ENCODE assay signal across 10 mouse cellular contexts in the genomic region with DNA sequence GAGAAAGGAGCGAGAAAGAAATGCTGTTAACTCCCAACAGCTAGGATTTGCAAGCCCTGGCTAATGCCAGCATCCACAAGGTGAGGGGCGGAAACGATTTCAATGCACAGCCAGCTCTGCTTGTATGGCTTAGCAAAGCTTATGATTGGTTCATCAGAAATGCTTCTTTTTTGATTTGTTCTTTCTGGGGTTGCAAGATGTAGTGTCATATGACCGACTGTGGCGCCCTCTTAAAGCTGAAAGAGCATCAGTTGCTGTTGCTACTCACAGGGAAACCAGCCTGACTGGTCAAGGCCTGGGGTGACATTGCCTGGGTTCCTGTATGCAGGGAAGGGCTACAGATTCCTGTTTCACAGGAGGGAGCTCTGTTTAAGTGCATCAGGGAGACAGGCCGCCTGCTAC. TPM values are rescaled to one million over a fixed set of nuclear protein-coding genes. Genes with fewer than 3 reads are reported as not detected.
DNase-seq lines count a peak whose midpoint lies in the region; ATAC-seq lines count a peak whose summit lies in the region.
"Had no signal": no experiment of that assay in that cellular context is flagged by ENCODE, and none has a peak within 500 bp of the region (broad histone marks: within the 10 kb centered on the region; RNA-seq: fewer than 3 reads in every experiment).

No protein-coding gene starts in this region.

- H3K27ac ChIP-seq in heart, embryonic 10.5 days = no peak overlapping the region
- H3K27ac ChIP-seq in forebrain, embryonic 15.5 days (replicated peaks) = no peak overlapping the region; the same call in 1 of the 2 replicates
- peak overlapping the region; percentile 50; the same call in 1 of the 2 replicates for H3K27ac ChIP-seq in midbrain, embryonic 16.5 days (ENCODE audit: low read length)

- peak; percentile 88 for ATAC-seq in cerebellum, adult (ENCODE audit: insufficient number of reproducible peaks, low FRiP score, low TSS enrichment)
- ATAC-seq in forebrain, embryonic 15.5 days (replicated peaks) = peak; percentile 95
- peak; percentile 96 for ATAC-seq in midbrain, embryonic 16.5 days

- H3K27me3 ChIP-seq in heart, embryonic 10.5 days (ENCODE audit: insufficient read depth, poor library complexity, severe bottlenecking) = peaks cover 13% of the 10 kb centered on the region
- no peaks in the 10 kb centered on the region for H3K27me3 ChIP-seq in forebrain, embryonic 15.5 days
- H3K27me3 ChIP-seq in midbrain, embryonic 16.5 days (ENCODE audit: control insufficient read depth, insufficient read depth, low read depth, low read length) = no peaks in the 10 kb centered on the region

- no peak for DNase-seq in heart, embryonic 10.5 days (ENCODE audit: low spot score)
- DNase-seq in heart, postnatal 14 days = no peak
- DNase-seq in layer of hippocampus, postnatal 14 days (ENCODE audit: low spot score in 2 of 2) = peak; percentile 34 to 41
- DNase-seq in spleen, postnatal 36 days (ENCODE audit: low spot score in 2 of 2) = no peak
- no peak for DNase-seq in thymus, postnatal 4 days

- intact Hi-C loops in heart, postnatal 14 days (cut with DNase I) = no loop called here

- peak overlapping the region; percentile 58 for H3K4me2 ChIP-seq in forebrain, embryonic 15.5 days (replicated peaks)
- H3K4me2 ChIP-seq in midbrain, embryonic 16.5 days (ENCODE audit: low read length) = peak overlapping the region; percentile 71

- no peak overlapping the region for H3K9ac ChIP-seq in forebrain, embryonic 15.5 days (replicated peaks)
- peak overlapping the region; percentile 50 for H3K9ac ChIP-seq in midbrain, embryonic 16.5 days (ENCODE audit: low read depth, low read length)

- 18% methylated on average over 6 of the region's 6 CpGs for WGBS in heart, embryonic 10.5 days
- 5% methylated on average over 6 of the region's 6 CpGs for WGBS in forebrain, embryonic 15.5 days
- WGBS in midbrain, embryonic 16.5 days = 6% methylated on average over 6 of the region's 6 CpGs

- peaks cover 14% of the 10 kb centered on the region for H3K4me1 ChIP-seq in heart, embryonic 10.5 days
- H3K4me1 ChIP-seq in forebrain, embryonic 15.5 days = peaks cover 10% of the 10 kb centered on the region
- peaks cover 6% of the 10 kb centered on the region; the same call in 1 of the 2 replicates for H3K4me1 ChIP-seq in midbrain, embryonic 16.5 days (ENCODE audit: control insufficient read depth, insufficient read depth, low read length)

- H3K4me3 ChIP-seq in heart, embryonic 10.5 days = peak overlapping the region; percentile 29; the same call in 1 of the 2 replicates
- peak overlapping the region; percentile 42 for H3K4me3 ChIP-seq in forebrain, embryonic 15.5 days
- peak overlapping the region; percentile 42 for H3K4me3 ChIP-seq in midbrain, embryonic 16.5 days (ENCODE audit: low read depth, low read length)

- no peaks in the 10 kb centered on the region for H3K36me3 ChIP-seq in heart, embryonic 10.5 days
- no peaks in the 10 kb centered on the region for H3K36me3 ChIP-seq in forebrain, embryonic 15.5 days
- no peaks in the 10 kb centered on the region for H3K36me3 ChIP-seq in midbrain, embryonic 16.5 days (ENCODE audit: control insufficient read depth, insufficient read depth, low read length)

- no peaks in the 10 kb centered on the region for H3K9me3 ChIP-seq in heart, embryonic 10.5 days
- no peaks in the 10 kb centered on the region for H3K9me3 ChIP-seq in forebrain, embryonic 15.5 days
- H3K9me3 ChIP-seq in midbrain, embryonic 16.5 days (replicated peaks; ENCODE audit: control insufficient read depth, low read length, poor library complexity, severe bottlenecking) = no peaks in the 10 kb centered on the region

RNA-seq across cellular contexts. Expression of gene Slc26a5, which starts 0.9 kb away (rescaled TPM):
- polyA plus RNA-seq in heart, embryonic 10.5 days (2016; fragmentation: Nextera tagmentation; extraction: Ambion mirVana) = 0.06 TPM in 1 of 2 replicates, not detected in the other
- not detected for total RNA-seq in heart, postnatal 14 days (2021)
- 0.09 and 0.37 TPM in 2 replicates for polyA plus RNA-seq in forebrain, embryonic 15.5 days (2015; fragmentation: Nextera tagmentation; extraction: Ambion mirVana)
- under 1 TPM; 0.14 to 0.24 TPM for total RNA-seq in layer of hippocampus, postnatal 14 days (2021)
- 0.34 and 0.42 TPM in 2 replicates for polyA plus RNA-seq in midbrain, embryonic 16.5 days (2015; fragmentation: Nextera tagmentation; extraction: Ambion mirVana)
- polyA plus RNA-seq: gonadal fat pad, adult 2 months; small intestine, adult 2 months had no signal

Comparison
In these comparisons a context has a peak if more than half of its experiments do, and no peak if none do; other contexts are left out.
1. DNase-seq: peak in layer of hippocampus, postnatal 14 days (2 of 2); none in heart, embryonic 10.5 days (single experiment), heart, postnatal 14 days (0 of 2), spleen, postnatal 36 days (0 of 2) and thymus, postnatal 4 days (single experiment).
2. Peak in every context shown above with its lines, with median percentiles within 50 percentile points of each other: H3K4me3 ChIP-seq and ATAC-seq.